In genomic region chr10:83763891-83764290, GRCm38 (mm10) we compare ENCODE assay signal across 25 mouse cellular contexts. TPM values are rescaled to one million over a fixed set of nuclear protein-coding genes. Genes with fewer than 3 reads are reported as not detected.
A peak's percentile ranks its signal among the peaks of the same experiment; 100 is the strongest.
DNase-seq lines count a peak whose midpoint lies in the region; ATAC-seq and TF ChIP-seq lines count a peak whose summit lies in the region.
"Had no signal": no experiment of that assay in that cellular context is flagged by ENCODE, and none has a peak within 500 bp of the region (broad histone marks: within the 10 kb centered on the region; RNA-seq: fewer than 3 reads in every experiment).

No protein-coding gene starts in this region.

- H3K4me3 ChIP-seq in midbrain, postnatal 0 days (ENCODE audit: low read depth, low read length): no peak overlapping the region

- no peak overlapping the region for H3K9ac ChIP-seq in midbrain, postnatal 0 days (replicated peaks; ENCODE audit: low read length, poor library complexity, severe bottlenecking)

- H3K9me3 ChIP-seq in midbrain, postnatal 0 days (ENCODE audit: low read length): no peaks in the 10 kb centered on the region

- no peaks in the 10 kb centered on the region for H3K27me3 ChIP-seq in midbrain, postnatal 0 days (ENCODE audit: insufficient read depth, low read length)
- H3K27me3 ChIP-seq: CH12.LX had no signal

- no peak overlapping the region for H3K4me2 ChIP-seq in midbrain, postnatal 0 days (ENCODE audit: low read depth, low read length, poor library complexity, severe bottlenecking)

- DNase-seq in ES-CJ7 (ENCODE audit: low read depth, low spot score): peak; percentile 81
- peak; percentile 75 for DNase-seq in R1 (ENCODE audit: low read depth, low spot score)
- peak; percentile 65 for DNase-seq in ZHBTc4 (ENCODE audit: low read depth, low spot score)
- DNase-seq in testis, postnatal 14 days (ENCODE audit: low spot score): no peak
- DNase-seq in midbrain, postnatal 0 days (ENCODE audit: low spot score): no peak
- no peak for DNase-seq in layer of hippocampus, adult 18-20 months (ENCODE audit: low spot score in 2 of 2)
- DNase-seq: adrenal gland, adult 2 months; adrenal gland, adult 8-10 months; adrenal gland, postnatal 10 days; adrenal gland, postnatal 14 days; adrenal gland, postnatal 25 days; adrenal gland, postnatal 36 days; B cell, adult 2 months; cerebellum, adult 11 months; cerebellum, adult 11-12 months; cerebellum, adult 18-20 months; cerebellum, adult 2 months; cerebellum, adult 8-10 months; cerebellum, adult 9-10 months had no signal

- no peak for TF ChIP-seq CTCF in midbrain, postnatal 0 days (IDR thresholded peaks at IDR 0.05)

- no peaks in the 10 kb centered on the region for H3K36me3 ChIP-seq in midbrain, postnatal 0 days (ENCODE audit: insufficient read depth, low read length)
- H3K36me3 ChIP-seq: G1E had no signal

- H3K4me1 ChIP-seq in midbrain, postnatal 0 days (ENCODE audit: insufficient read depth, low read length): no peaks in the 10 kb centered on the region

- ATAC-seq in midbrain, postnatal 0 days (ENCODE audit: low FRiP score): no peak
- ATAC-seq: activated CD4-positive, CD25-positive, alpha-beta regulatory T cell, adult 4 months; CD4-positive, CD25-positive, alpha-beta regulatory T cell, adult 4 months; Patski had no signal

- no peak overlapping the region for H3K27ac ChIP-seq in midbrain, postnatal 0 days (ENCODE audit: low read depth, low read length)

- 85% methylated on average over 4 of the region's 4 CpGs for WGBS in midbrain, postnatal 0 days

RNA-seq across cellular contexts. Expression of gene 1500009L16Rik, which starts 41.2 kb away (rescaled TPM):
- total RNA-seq in midbrain, postnatal 0 days (2014; rRNA removed): 52.4 and 63.7 TPM in 2 replicates
- polyA plus RNA-seq in midbrain, postnatal 0 days (2015; fragmentation: Nextera tagmentation; extraction: Ambion mirVana): 122 and 136 TPM in 2 replicates
- 10 to 100 TPM; 17.2 to 20.5 TPM for total RNA-seq in layer of hippocampus, adult 18-20 months (2021)
- total RNA-seq: MEL had no signal
- polyA plus RNA-seq: G1E had no signal

Comparison
In these comparisons a context has a peak if more than half of its experiments do, and no peak if none do; other contexts are left out.
1. DNase-seq: peak in ES-CJ7 (single experiment), R1 (single experiment) and ZHBTc4 (single experiment); none in testis, postnatal 14 days (single experiment), midbrain, postnatal 0 days (single experiment) and layer of hippocampus, adult 18-20 months (0 of 2).